Mouse (Mus musculus) ES-E14 (cell line): ENCODE results near the gene H1fx.

Source experiments
- CHD2 ChIP-seq: IDR thresholded peaks from 2 replicates; pipeline ENCODE4 v1.6.1; 2014; ENCODE audit warnings: mild to moderate bottlenecking, low read depth, low read length, inconsistent platforms
- HCFC1 ChIP-seq: IDR thresholded peaks from 2 replicates; pipeline ENCODE4 v1.6.1; 2012; ENCODE audit warnings: low read length, inconsistent platforms, borderline replicate concordance; ENCODE audit not compliant: insufficient read depth
- MAFK ChIP-seq: IDR thresholded peaks from 2 replicates; pipeline ENCODE4 v1.6.1; 2014; ENCODE audit warnings: mild to moderate bottlenecking, low read depth, low read length, inconsistent platforms; ENCODE audit not compliant: insufficient read depth
- ZC3H11A ChIP-seq: IDR thresholded peaks from 2 replicates; pipeline ENCODE4 v1.6.1; 2012; ENCODE audit warnings: low read depth, mild to moderate bottlenecking, inconsistent platforms, low read length, borderline replicate concordance
- ZNF384 ChIP-seq: IDR thresholded peaks from 2 replicates; pipeline ENCODE4 v1.6.1; 2012; ENCODE audit warnings: low read depth, low read length, inconsistent platforms

DNA sequence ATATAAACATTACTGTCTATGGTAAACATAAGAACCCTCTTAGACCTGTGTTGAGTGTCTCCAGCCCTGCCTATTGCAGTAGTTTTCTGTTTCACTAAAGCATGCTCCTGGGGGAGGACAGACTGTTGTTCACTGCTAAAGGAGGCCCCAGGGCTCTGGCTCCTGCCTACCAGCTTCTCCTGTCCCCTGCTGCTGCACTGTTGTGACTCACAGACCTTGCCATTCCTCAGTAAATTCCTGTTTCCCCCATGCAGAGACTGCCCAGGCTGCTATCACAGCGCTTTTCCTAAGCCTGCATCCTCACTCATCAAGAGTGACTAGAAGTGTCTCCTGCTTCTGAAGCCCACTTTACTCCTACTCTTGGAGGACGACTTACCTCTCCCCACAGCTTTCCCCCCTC is 11.4 kb downstream of the H1fx start:
- TF ChIP-seq ZC3H11A (no peak), CHD2 (no peak), MAFK (no peak), ZNF384 (no peak), HCFC1 (no peak)
